Mouse (Mus musculus) lung, embryonic 15.5 days (tissue): ENCODE measurements around the gene Atf3. TPM values are rescaled to one million over a fixed set of nuclear protein-coding genes. Genes with fewer than 3 reads are reported as not detected.

Experiments used
- ATAC-seq: fragments of 200-750 bp; cut with Nextera tagmentation; 2 replicates; pipeline ENCODE4 v1.8.0; 2017; ENCODE audit warnings: moderate number of reproducible peaks, borderline replicate concordance; ENCODE audit not compliant: low FRiP score, low TSS enrichment; ENCODE audit errors: extremely low read depth
- H3K27ac ChIP-seq: fragments of 300-500 bp; sonication (generic); 2 replicates; pipeline ENCODE4 v1.5.1; 2015; ENCODE audit warnings: moderate library complexity, mild to moderate bottlenecking, inconsistent platforms
- H3K27me3 ChIP-seq: fragments of 300-500 bp; sonication (generic); 2 replicates; pipeline ENCODE4 v1.6.1; 2015; ENCODE audit warnings: inconsistent platforms
- H3K36me3 ChIP-seq: fragments of 300-500 bp; sonication (generic); 2 replicates; pipeline ENCODE4 v1.6.1; 2015; ENCODE audit warnings: inconsistent platforms
- H3K4me1 ChIP-seq: fragments of 300-500 bp; sonication (generic); 2 replicates; pipeline ENCODE4 v1.6.1; 2015; ENCODE audit warnings: inconsistent platforms
- H3K4me2 ChIP-seq: fragments of 300-500 bp; sonication (generic); 2 replicates; pipeline ENCODE4 v1.6.1; 2015; ENCODE audit warnings: inconsistent platforms, mild to moderate bottlenecking, moderate library complexity
- H3K4me3 ChIP-seq: fragments of 300-500 bp; sonication (generic); 2 replicates; pipeline ENCODE4 v1.5.1; 2015; ENCODE audit warnings: mild to moderate bottlenecking, inconsistent platforms
- H3K9ac ChIP-seq: fragments of 300-500 bp; sonication (generic); 2 replicates; pipeline ENCODE4 v1.6.1; 2015; ENCODE audit warnings: inconsistent platforms
- H3K9me3 ChIP-seq: fragments of 300-500 bp; sonication (generic); 2 replicates; pipeline ENCODE4 v1.6.1; 2016; ENCODE audit warnings: inconsistent platforms
- WGBS: fragments of 180-500 bp; shearing (Covaris S2); methylation state at CpG from one replicate; pipeline ENCODE4 v1.1.7; 2015; 5-methylcytosine and 5-hydroxymethylcytosine counted together
- polyA plus RNA-seq: library from polyadenylated mRNA; unstranded; fragments of >200 nt; fragmentation: Nextera tagmentation; extraction: Ambion mirVana; gene quantifications from 2 replicates; pipeline ENCODE4 v1.2.1, GENCODE M21; 2015

The Atf3 gene
- polyA plus RNA-seq = 4.1 and 4.3 TPM in 2 replicates

GRCm38 (mm10) chr1:191217939-191218338 is at the start of gene Atf3:
Gene Atf3, minus strand, starts transcription at chr1:191218039.
- Histone ChIP-seq H3K4me3 (no peak within 1 kb of the TSS), H3K9me3 (no peaks in the 10 kb centered on the region), H3K36me3 (no peaks in the 10 kb centered on the region), H3K9ac (no peak within 1 kb of the TSS), H3K27me3 (peaks cover 18% of the 10 kb centered on the region; the same call in 1 of the 2 replicates), H3K4me1 (0 out of 2 replicates have a peak, but pooled peaks cover 7% of the 10 kb centered on the region), H3K27ac (no peak within 1 kb of the TSS), H3K4me2 (no peak within 1 kb of the TSS)
- ATAC-seq = no peak
- 48% methylated on average over 6 of the region's 6 CpGs for WGBS

- Histone ChIP-seq H3K27ac (no peak overlapping the region), H3K4me2 (no peak overlapping the region), H3K4me3 (no peak overlapping the region), H3K4me1 (peaks cover 4% of the 10 kb centered on the region; the same call in 1 of the 2 replicates), H3K36me3 (no peaks in the 10 kb centered on the region), H3K9me3 (no peaks in the 10 kb centered on the region), H3K9ac (no peak overlapping the region), H3K27me3 (no peaks in the 10 kb centered on the region; the same call in 1 of the 2 replicates)
- no peak for ATAC-seq
- WGBS = 86% methylated on average over 5 of the region's 5 CpGs
These were observed 49.3 kb upstream of the Atf3 start for GRCm38 (mm10) chr1:191267162-191267561.

DNA sequence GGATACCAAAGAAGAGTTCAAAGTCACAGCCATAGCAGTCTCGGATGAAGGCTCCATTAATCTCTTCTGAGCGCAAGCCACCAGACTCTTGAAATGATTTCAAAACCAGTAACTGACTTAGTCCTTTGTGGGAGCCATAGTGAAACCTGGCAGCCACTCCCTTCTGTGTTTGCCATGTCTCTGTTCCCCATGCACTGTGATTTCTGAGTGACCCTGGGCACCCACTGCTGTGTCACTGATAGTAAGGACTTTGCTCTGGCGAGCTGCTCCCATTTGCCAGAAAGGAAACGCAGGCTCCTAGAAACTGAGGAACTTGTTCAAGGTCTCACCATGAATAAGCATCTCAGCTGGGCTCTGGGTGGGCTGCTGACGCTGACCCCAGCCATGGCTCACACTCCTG is 45.6 kb upstream of the Atf3 start:
- no peaks in the 10 kb centered on the region for H3K9me3 ChIP-seq
- H3K4me3 ChIP-seq = no peak overlapping the region
- WGBS = 78% methylated on average over 5 of the region's 5 CpGs
- ATAC-seq = no peak
- peaks cover 13% of the 10 kb centered on the region; the same call in 1 of the 2 replicates for H3K4me1 ChIP-seq
- H3K27ac ChIP-seq = no peak overlapping the region
- H3K4me2 ChIP-seq = no peak overlapping the region
- H3K27me3 ChIP-seq = peaks cover 3% of the 10 kb centered on the region; the same call in 1 of the 2 replicates
- no peak overlapping the region for H3K9ac ChIP-seq
- no peaks in the 10 kb centered on the region for H3K36me3 ChIP-seq

- Histone ChIP-seq H3K9ac (no peak overlapping the region), H3K27me3 (peaks cover 3% of the 10 kb centered on the region; the same call in 1 of the 2 replicates), H3K9me3 (no peaks in the 10 kb centered on the region), H3K4me3 (no peak overlapping the region), H3K4me2 (no peak overlapping the region), H3K27ac (no peak overlapping the region), H3K36me3 (no peaks in the 10 kb centered on the region), H3K4me1 (peaks cover 14% of the 10 kb centered on the region)
- ATAC-seq = peak; percentile 16; the same call in 1 of the 2 replicates
- WGBS = 37% methylated on average over 6 of the region's 6 CpGs
These were observed 44.0 kb upstream of the Atf3 start for GRCm38 (mm10) chr1:191261861-191262260.

- no peaks in the 10 kb centered on the region for H3K36me3 ChIP-seq
- no peak overlapping the region for H3K9ac ChIP-seq
- ATAC-seq = no peak
- peaks cover 19% of the 10 kb centered on the region for H3K27me3 ChIP-seq
- 0 out of 2 replicates have a peak overlapping the region, but pooled peaks have one; percentile 32 for H3K27ac ChIP-seq
- H3K4me2 ChIP-seq = no peak overlapping the region
- no peaks in the 10 kb centered on the region for H3K9me3 ChIP-seq
- whole genome bisulfite sequencing = 53% methylated on average over 5 of the region's 5 CpGs
- peaks cover 32% of the 10 kb centered on the region for H3K4me1 ChIP-seq
- H3K4me3 ChIP-seq = no peak overlapping the region
These were observed 41.8 kb upstream of the Atf3 start for GRCm38 (mm10) chr1:191259661-191260060.

DNA sequence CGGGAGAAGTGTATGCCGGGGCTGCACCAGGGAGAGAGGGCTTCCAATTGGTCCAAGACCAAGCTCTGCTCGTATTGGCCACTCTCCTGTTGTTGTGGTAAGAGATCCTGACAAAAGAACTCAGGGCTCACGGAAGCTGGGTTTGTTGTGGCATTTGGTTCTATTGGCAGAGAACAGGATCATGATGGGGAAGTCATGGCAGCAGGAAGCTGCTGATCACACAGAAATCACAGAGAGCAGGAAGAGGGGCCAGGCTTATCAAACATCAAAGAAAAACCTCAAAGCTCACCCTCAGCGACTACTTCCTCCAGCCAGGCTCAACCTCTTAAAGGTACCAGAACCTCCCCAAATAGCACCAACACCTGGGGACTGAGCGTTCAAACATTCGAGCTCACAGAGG is 41.3 kb upstream of the Atf3 start:
- no peak overlapping the region for H3K4me3 ChIP-seq
- H3K36me3 ChIP-seq = no peaks in the 10 kb centered on the region
- H3K4me1 ChIP-seq = peaks cover 37% of the 10 kb centered on the region
- WGBS = 14% methylated on average over 7 of the region's 7 CpGs
- no peak overlapping the region for H3K9ac ChIP-seq
- no peak overlapping the region for H3K4me2 ChIP-seq
- H3K9me3 ChIP-seq = no peaks in the 10 kb centered on the region
- 0 out of 2 replicates have a peak overlapping the region, but pooled peaks have one; percentile 32 for H3K27ac ChIP-seq
- H3K27me3 ChIP-seq = peaks cover 19% of the 10 kb centered on the region
- no peak for ATAC-seq

DNA sequence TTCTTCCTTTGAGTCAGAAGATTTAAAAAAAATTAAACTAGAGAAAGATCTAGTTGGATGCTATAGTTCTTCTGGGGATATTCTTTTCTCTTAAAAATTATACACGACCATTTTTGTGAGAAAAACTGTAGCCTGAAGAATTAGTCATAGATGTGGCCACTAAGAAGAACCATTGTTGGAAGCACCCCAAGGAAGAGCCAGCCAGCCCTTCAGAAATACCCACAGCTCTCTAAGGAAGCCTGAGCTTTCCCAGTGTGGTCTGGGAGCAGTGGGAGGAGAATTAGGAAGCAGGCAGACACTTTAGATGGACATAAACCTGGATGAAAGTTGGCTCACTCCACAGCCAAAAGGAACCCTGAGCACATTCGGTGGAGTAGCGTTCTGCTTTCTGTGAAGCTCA is 40.7 kb upstream of the Atf3 start:
- peaks cover 19% of the 10 kb centered on the region for H3K27me3 ChIP-seq
- no peak overlapping the region for H3K4me3 ChIP-seq
- H3K36me3 ChIP-seq = no peaks in the 10 kb centered on the region
- ATAC-seq = no peak
- no peaks in the 10 kb centered on the region for H3K9me3 ChIP-seq
- H3K4me2 ChIP-seq = no peak overlapping the region
- peak overlapping the region; percentile 34; the same call in 1 of the 2 replicates for H3K27ac ChIP-seq
- H3K4me1 ChIP-seq = peaks cover 38% of the 10 kb centered on the region
- whole genome bisulfite sequencing = 42% methylated on average over 3 of the region's 3 CpGs
- H3K9ac ChIP-seq = no peak overlapping the region

GRCm38 (mm10) chr1:191257981-191258380 is 40.1 kb upstream of the Atf3 start:
- ATAC-seq = no peak
- Histone ChIP-seq H3K9me3 (no peaks in the 10 kb centered on the region), H3K36me3 (no peaks in the 10 kb centered on the region), H3K4me3 (no peak overlapping the region), H3K4me2 (no peak overlapping the region), H3K4me1 (peaks cover 38% of the 10 kb centered on the region), H3K27ac (no peak overlapping the region), H3K9ac (no peak overlapping the region), H3K27me3 (peaks cover 19% of the 10 kb centered on the region)
- WGBS = 37% methylated on average over 2 of the region's 2 CpGs

DNA sequence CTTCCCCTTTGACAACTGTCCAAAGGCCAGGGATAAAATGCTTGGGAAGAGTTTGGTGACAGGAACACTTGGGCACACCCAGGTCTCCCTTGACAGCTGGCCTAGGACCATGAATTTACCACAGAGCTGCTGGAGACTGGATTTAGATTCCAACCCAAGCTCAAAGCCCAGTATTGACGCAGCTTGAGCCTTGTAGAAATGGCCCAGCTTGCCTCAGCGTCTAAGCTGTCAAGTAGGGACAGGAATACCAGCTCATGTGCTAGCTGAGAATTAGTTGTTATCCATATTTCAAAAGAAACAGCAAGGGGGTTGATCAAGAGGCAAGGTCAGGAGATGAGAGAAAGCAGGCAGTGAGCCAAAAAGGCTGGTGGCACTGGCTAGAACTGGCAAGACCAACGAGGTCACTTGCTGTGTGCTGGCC is 39.5 kb upstream of the Atf3 start:
- Histone ChIP-seq H3K4me3 (no peak overlapping the region), H3K9ac (no peak overlapping the region), H3K27me3 (peaks cover 19% of the 10 kb centered on the region), H3K4me1 (peaks cover 38% of the 10 kb centered on the region), H3K36me3 (no peaks in the 10 kb centered on the region), H3K27ac (no peak overlapping the region), H3K4me2 (no peak overlapping the region), H3K9me3 (no peaks in the 10 kb centered on the region)
- 60% methylated on average over 3 of the region's 3 CpGs for WGBS
- no peak for ATAC-seq

GRCm38 (mm10) chr1:191256566-191257350 is 38.9 kb upstream of the Atf3 start:
- Histone ChIP-seq H3K9ac (no peak overlapping the region), H3K27ac (no peak overlapping the region)

GRCm38 (mm10) chr1:191256134-191256533 is 38.3 kb upstream of the Atf3 start:
- Histone ChIP-seq H3K36me3 (no peaks in the 10 kb centered on the region), H3K27ac (peak overlapping the region; percentile 13; the same call in 1 of the 2 replicates), H3K4me3 (no peak overlapping the region), H3K4me1 (peaks cover 38% of the 10 kb centered on the region), H3K9ac (no peak overlapping the region), H3K9me3 (no peaks in the 10 kb centered on the region), H3K4me2 (no peak overlapping the region), H3K27me3 (peaks cover 26% of the 10 kb centered on the region)
- ATAC-seq = no peak
- 86% methylated on average over 5 of the region's 5 CpGs for WGBS

More at GRCm38 (mm10) chr1:191256566-191257350, 38.9 kb upstream of the Atf3 start:
- no peak overlapping the region for H3K4me3 ChIP-seq
- no peaks in the 10 kb centered on the region for H3K9me3 ChIP-seq
- H3K4me2 ChIP-seq = no peak overlapping the region
- peaks cover 20% of the 10 kb centered on the region for H3K27me3 ChIP-seq
- H3K4me1 ChIP-seq = peaks cover 38% of the 10 kb centered on the region
- 49% methylated on average over 11 of the region's 11 CpGs for WGBS
- ATAC-seq = no peak
- no peaks in the 10 kb centered on the region for H3K36me3 ChIP-seq

DNA sequence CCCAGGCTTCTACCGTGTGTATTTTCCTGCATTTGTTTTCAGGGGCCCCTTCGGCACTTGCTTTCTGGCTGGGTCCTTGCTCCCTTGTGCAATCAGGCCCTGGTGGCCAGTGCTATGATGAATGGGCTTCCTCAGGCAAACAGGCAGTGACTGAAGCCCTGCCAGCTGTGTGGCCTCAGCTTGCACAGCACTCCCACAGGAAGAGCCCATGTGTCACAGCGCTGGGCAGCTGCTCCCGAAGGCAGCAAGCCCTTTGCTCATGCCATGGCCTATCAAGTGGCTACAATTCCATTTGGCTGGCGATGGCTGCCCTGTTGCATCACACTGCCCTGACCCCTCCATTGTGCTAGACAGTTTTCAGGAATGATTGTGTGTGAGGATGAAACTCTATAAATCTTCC is 36.6 kb upstream of the Atf3 start:
- ATAC-seq = peak; percentile 94
- Histone ChIP-seq H3K9ac (no peak overlapping the region), H3K9me3 (no peaks in the 10 kb centered on the region), H3K27ac (no peak overlapping the region), H3K4me3 (no peak overlapping the region), H3K4me2 (no peak overlapping the region), H3K4me1 (peaks cover 38% of the 10 kb centered on the region), H3K36me3 (no peaks in the 10 kb centered on the region), H3K27me3 (peaks cover 23% of the 10 kb centered on the region)
- 22% methylated on average over 5 of the region's 5 CpGs for whole genome bisulfite sequencing
